Mouse (Mus musculus): Measurements from ENCODE around the gene Vmn1r17. TPM values are rescaled to one million over a fixed set of nuclear protein-coding genes. Genes with fewer than 3 reads are reported as not detected.
"Not testable (repeated sequence)": the region's sequence is repeated elsewhere in the genome, so short reads cannot be mapped to it uniquely, and the experiment has no call there.

Gene Vmn1r17
- not detected in 2 replicates for polyA plus RNA-seq (2012; rRNA removed)

DNA sequence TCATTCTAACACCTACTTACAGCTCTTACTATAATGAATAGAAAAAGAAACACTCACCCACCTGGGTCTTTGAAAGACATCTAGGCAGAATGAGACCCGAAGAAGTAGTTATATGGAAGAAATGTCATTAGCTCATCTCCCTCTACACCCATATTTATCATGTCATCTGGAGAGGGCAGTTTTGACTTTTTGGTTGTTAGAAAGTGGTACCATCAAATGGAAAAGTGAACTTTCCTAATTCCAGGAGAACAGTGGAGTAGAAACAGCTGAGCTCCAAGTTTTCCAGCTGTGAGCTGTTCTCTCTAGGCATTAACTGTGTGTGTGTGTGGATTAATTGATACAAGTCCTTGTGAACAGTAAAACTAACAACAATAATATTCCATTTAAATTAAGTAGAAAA is at the start of gene Vmn1r17:
Vmn1r17 (minus strand) TSS at position 101 of the 400 bp plus-strand sequence.
- 89% methylated on average over 1 of the region's 1 CpGs for WGBS
- no peak for DNase-seq (ENCODE audit: low read depth, low spot score)

DNA sequence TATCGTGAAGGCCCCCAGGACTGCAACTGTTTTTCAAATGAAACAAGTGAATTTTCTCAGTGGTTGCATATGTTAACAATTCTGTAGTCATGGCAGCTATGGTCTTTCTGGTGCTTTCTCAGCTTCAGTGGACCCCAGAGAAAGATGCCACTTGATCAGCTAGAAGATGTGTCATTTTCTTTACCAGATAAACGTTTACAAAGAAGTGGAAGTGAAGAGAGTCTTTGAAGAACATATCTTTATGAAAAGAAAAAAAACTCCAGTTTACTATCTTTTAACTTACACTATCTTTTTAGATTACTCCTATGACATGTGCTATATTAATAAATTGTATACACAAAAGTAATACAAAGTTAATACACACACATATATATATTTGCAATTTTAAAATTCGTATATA is 40.0 kb upstream of the Vmn1r17 start, which contains the start of gene Vmn1r19:
Vmn1r19 (plus strand) TSS at position 301 of the 400 bp plus-strand sequence.
- DNase-seq (ENCODE audit: low read depth, low spot score): not testable (repeated sequence)
- WGBS: 53% methylated on average over 3 of the region's 3 CpGs

DNA sequence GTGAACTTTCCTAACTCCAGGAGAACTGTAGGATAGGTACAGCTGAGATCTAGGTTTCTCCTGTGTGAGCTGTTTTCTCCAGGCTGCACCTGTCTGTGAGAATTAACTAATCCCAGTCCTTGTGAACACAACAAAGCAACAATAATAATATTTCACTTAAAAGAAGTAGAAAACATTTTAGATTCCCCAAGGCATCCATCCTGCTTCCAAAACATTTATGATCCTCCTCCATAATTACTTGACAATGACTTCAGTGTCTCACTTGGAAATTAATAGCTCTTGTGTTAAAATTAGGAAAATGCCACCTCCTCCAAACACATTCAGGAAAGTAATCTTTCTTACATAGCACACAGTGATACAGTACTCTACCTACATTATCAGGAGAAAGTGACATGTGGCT is 32.2 kb upstream of the Vmn1r17 start, which contains the start of gene Vmn1r18:
Vmn1r18 (minus strand) TSS at position 101 of the 400 bp plus-strand sequence.
- DNase-seq (ENCODE audit: low read depth, low spot score): no peak

DNA sequence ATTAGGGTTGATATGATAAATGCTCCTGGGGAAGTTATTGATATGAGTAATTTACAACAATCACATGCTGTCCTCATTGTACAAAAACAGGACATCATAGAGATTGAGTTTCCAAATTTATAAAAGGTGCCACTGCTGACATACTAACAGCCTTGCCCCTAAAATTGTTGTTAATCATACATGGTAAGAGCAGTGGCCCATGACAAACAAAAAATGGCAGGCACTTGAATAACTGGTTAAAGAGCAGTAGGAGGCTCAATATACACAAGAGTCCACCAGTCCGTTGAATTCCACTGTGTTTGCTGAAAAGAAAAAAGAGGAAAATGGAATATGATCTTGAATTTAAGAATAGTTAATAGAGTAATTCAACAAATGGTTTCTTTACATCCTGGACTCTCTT is 4.0 kb upstream of the Vmn1r17 start:
- DNase-seq (ENCODE audit: low read depth, low spot score): no peak
- WGBS: 96% methylated on average over 1 of the region's 1 CpGs

DNA sequence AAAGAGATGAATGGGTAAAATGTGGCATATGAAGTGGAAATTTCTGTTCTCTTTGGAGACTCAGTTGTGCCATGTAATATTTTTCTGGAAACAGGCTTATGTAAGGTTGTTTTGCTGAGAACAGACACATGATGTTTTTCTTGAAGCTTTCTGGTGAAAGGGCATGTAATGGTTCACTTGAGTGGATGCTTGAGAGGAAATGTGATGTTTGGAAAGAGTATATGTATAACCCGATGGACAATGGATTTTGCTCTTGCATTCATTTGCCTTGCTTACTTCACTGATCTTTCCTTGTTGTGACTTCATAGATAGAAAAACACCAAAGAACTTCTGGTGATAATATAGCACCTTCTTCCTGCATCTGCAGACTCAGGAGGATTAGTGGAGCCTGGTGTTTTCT is 2.3 kb upstream of the Vmn1r17 start:
- not testable (repeated sequence) for DNase-seq (ENCODE audit: low read depth, low spot score)
- WGBS: 93% methylated on average over 1 of the region's 1 CpGs

DNA sequence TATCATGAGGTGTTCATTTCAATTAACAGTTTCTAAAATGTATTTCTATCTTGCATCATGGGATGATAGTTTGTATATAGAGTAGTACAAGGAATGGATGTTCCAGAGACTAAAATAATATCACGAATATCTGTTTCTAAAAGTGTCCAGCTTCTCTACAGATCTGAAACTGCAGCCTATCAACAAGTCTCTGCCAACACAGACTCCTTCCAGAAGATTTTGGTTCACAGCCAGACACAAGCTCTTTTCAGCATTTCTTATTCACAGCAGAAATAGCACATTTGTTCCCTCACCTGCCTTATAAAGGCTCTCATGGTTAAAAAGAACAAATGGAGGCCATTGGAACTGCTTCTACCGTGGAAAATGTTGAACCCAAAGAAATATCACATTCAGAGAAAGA is 6.7 kb downstream of the Vmn1r17 start:
- DNase-seq (ENCODE audit: low read depth, low spot score): no peak
- whole genome bisulfite sequencing: 67% methylated on average over 2 of the region's 2 CpGs

DNA sequence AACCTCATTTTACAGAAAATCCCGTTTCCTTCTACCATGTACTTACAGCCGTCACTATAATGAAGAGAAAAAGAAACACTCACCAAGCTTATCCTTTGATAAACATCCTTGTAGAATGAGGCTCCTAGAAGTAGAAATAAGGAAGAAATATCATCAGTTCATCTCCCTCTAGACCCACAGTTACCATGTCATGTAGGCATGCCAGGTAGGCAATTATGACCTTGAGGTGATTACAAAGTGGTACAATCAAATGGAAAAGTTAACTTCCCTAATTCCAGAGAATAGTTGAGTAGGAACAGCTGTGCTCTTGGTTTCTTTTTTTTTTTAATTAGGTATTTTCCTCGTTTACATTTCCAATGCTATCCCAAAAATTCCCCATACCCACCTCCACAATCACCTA is 34.1 kb downstream of the Vmn1r17 start, which contains the start of gene Vmn1r16:
Vmn1r16 (minus strand) TSS at position 101 of the 400 bp plus-strand sequence.
- no peak for DNase-seq (ENCODE audit: low read depth, low spot score)
- WGBS: 61% methylated on average over 3 of the region's 3 CpGs

DNA sequence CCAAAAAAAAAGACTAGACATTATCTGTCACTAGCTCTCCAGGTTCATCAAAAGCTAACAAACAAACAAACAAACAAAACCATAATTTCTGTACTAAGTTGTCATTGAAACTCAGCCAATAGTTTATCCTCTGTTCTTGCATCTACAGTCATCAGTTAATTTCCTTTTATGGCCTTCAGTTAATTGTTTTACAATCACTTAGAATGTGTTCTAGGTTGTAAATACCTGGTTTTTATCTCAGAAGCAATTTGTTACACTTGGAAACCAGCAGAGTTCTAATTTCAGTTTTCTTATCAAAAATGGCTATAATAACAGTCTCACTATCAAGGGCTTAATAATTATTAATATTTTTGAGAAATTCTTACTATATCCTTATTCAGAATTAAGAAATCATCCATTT is 37.4 kb downstream of the Vmn1r17 start:
- no peak for DNase-seq (ENCODE audit: low read depth, low spot score)

Other genes starting within 250 kb of the Vmn1r17 start
- not detected in 2 replicates for gene Vmn1r11, start 230.3 kb downstream of the Vmn1r17 start, polyA plus RNA-seq (2012; rRNA removed)
- not detected in 2 replicates for gene Vmn1r12, start 206.8 kb downstream of the Vmn1r17 start, polyA plus RNA-seq (2012; rRNA removed)
- gene Vmn1r13, start 160.4 kb downstream of the Vmn1r17 start, polyA plus RNA-seq (2012; rRNA removed): not detected in 2 replicates
- not detected in 2 replicates for gene Vmn1r14, start 132.0 kb downstream of the Vmn1r17 start, polyA plus RNA-seq (2012; rRNA removed)
- not detected in 2 replicates for gene Vmn1r15, start 105.8 kb downstream of the Vmn1r17 start, polyA plus RNA-seq (2012; rRNA removed)
- gene Vmn1r16, start 34.2 kb downstream of the Vmn1r17 start, polyA plus RNA-seq (2012; rRNA removed): not detected in 2 replicates
- not detected in 2 replicates for gene Vmn1r18, start 32.1 kb upstream of the Vmn1r17 start, polyA plus RNA-seq (2012; rRNA removed)
- not detected in 2 replicates for gene Vmn1r19, start 40.1 kb upstream of the Vmn1r17 start, polyA plus RNA-seq (2012; rRNA removed)
- not detected in 2 replicates for gene Vmn1r20, start 65.2 kb upstream of the Vmn1r17 start, polyA plus RNA-seq (2012; rRNA removed)
- gene Ppm1k, start 171.7 kb upstream of the Vmn1r17 start, polyA plus RNA-seq (2012; rRNA removed): 1.1 and 1.5 TPM in 2 replicates
- 5.6 and 17.1 TPM in 2 replicates for gene Herc6, start 217.3 kb upstream of the Vmn1r17 start, polyA plus RNA-seq (2012; rRNA removed)

All from large intestine, adult 2 months (tissue).